Mouse (Mus musculus) cerebellum, postnatal 14 days (tissue): ENCODE measurements at regions not wholly inside any gene's neighbourhood (a gene's known extent, or its start where the extent isn't known, plus 50 kb on each side); places are given as distances from the start of the nearest gene placed in this dataset.

Experiments
- DNase-seq, 2 experiments: peaks; one replicate each; pipeline ENCODE4 v3.0.0; 2021; ENCODE audit warnings: mixed read lengths in 2 of 2

DNA sequence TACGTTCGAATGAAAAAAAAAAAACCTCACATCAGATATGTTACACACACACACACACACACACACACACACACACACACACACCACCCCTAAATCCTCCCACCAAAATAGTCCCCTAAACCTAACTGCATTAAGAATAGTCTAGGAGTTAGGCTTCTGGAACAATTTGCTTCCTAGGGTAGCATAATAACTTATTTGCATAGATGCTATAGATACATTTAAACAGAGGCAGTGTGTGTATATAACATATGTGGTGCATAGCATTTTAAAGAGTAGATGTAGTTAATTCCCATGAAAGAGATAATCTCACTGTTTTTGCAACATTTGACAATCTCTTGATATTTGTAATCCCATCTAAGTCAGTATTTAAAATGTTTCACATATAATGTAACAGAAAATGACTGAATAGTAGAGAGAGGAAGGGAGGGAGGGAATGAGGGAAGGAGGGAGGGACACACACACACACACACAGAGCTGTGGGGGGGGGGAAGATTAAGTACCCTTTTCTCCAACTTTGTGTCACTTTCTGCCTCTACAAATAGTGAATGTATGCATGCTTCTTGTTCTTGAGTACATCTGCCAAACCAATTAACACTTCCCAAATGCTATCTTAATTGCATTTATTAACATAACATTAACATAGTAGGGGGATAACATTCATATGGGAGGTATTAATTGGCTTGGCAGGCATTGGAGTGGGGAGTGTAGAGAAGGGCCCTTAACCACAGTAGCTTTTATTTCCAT is 127.7 kb upstream of the Tle1 start:
- DNase-seq, result no peak

DNA sequence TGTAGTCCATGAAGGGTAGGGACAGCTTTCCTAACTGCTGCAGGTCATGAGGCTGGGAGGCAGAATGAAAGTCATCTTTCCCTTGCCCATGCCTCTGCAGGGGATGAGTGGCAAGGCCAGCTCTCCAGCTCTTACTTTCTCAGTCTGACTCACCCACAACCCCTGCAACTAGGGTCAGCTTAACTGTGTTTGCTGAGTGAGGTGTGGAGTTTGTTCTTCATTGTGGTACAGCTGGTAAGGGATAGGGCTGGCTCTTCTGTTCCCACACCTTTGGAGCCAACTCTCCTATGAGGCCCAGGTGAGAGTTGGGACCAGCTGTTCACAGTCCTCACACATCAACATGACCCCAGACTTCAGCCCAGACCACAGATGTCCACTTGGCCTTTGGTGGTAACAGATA is 124.2 kb upstream of the Tle1 start:
- no peak for DNase-seq

DNA sequence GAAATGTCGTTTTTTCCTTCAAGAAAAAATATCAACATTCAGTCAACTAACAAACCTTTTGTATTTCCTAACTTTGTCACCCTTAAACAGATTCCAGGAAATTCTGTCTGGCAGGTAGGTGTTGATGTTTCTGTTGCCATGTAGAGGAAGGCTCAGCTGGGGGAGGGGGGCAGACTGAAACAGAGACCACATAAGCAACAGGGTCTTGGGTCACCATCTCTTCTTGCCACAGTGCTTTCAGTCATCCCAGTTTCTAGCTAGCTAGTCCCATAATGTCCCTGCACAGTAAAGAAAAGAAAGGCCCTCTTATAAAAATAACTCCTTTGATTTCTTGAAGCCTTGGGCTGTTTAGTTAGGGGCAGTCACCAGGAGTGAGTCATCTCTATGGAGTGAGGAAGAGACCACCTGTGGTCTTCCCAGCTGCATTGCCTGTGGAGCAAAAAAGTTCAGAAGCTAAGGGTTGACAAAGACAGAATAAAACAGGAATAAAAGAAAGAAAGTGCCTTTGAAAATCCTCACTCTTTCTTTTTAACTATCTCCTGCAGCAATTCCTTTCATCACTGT is 84.5 kb upstream of the Tle1 start:
- no peak for DNase-seq

DNA sequence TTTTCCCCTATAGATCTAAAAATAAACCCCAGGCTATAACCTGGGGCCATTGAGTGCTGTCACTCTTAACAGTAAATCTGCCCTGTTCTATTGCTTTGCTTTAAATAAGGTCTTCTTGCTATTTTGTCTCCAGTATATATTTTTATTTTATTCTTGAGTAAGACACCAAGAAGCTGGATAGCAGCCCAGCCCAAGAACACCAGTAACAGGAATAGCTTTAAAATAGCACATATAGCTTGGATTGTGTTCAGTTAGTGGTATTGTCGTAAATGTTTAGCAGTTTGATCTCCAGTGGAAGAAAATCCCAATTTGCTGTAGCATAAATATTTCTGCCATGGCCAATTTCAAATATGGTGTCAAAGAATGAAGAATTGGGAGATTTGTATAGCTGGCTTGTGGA is 49.8 kb upstream of the Tle1 start:
- no peak for DNase-seq
